Mouse (Mus musculus): Measurements from ENCODE around the gene Map2k1. TPM values are rescaled to one million over a fixed set of nuclear protein-coding genes. Genes with fewer than 3 reads are reported as not detected.

Gene Map2k1
- total and polyA plus RNA-seq, 3 experiments: 30.0 to 47.5 (median 47.2) TPM

DNA sequence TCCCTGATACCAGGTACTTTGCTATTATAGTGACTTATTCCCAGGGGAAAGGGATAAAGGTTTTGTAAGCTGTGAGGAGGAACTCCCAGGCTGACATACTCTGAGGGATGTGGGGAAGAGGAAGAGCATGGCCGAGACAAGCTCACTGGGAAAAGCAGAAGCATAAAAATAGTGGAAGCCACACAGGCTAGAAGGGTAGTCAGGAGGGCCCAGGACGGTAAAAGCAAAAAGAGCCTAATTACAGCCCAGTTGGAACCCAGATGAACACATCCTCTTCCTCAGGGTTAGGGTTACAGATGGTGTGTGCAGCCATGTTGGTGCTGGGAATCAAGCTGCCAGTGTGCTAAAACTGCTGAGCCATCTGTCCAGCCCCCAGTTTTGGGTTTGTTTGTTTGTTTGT is 31.3 kb downstream of the Map2k1 start:
- H3K27ac ChIP-seq: no peak overlapping the region
- H3K4me3 ChIP-seq: no peak overlapping the region
- no peak for TF ChIP-seq POLR2A (IDR thresholded peaks at IDR 0.05; ENCODE audit: insufficient read depth, low read depth, low read length)
- TF ChIP-seq CTCF (IDR thresholded peaks at IDR 0.05): no peak
- TF ChIP-seq EP300 (IDR thresholded peaks at IDR 0.05; ENCODE audit: insufficient read depth, low read depth, low read length): no peak
- H3K79me2 ChIP-seq (replicated peaks; ENCODE audit: control insufficient read depth, insufficient read depth, low read length): peaks cover 10% of the 10 kb centered on the region
- WGBS: 44% methylated on average over 2 of the region's 2 CpGs
- H3K27me3 ChIP-seq (ENCODE audit: control insufficient read depth, insufficient read depth, low read length): no peaks in the 10 kb centered on the region
- peaks cover 8% of the 10 kb centered on the region for H3K36me3 ChIP-seq (ENCODE audit: control insufficient read depth, insufficient read depth, low read length)
- no peak overlapping the region for H3K9ac ChIP-seq (ENCODE audit: low read depth, low read length)
- peaks cover 4% of the 10 kb centered on the region for H3K4me1 ChIP-seq (ENCODE audit: control insufficient read depth, insufficient read depth, low read length)
- intact Hi-C loops (cut with DNase I): no loop called here
- DNase-seq: no peak

- H3K4me1 ChIP-seq (ENCODE audit: control insufficient read depth, insufficient read depth, low read length): peaks cover 4% of the 10 kb centered on the region
- 46% methylated on average over 4 of the region's 4 CpGs for WGBS
- intact Hi-C loops (cut with DNase I): no loop called here
Measured at GRCm38 (mm10) chr9:64221480-64221879, 32.0 kb downstream of the Map2k1 start.

GRCm38 (mm10) chr9:64220603-64221002 is 32.8 kb downstream of the Map2k1 start:
- Histone ChIP-seq H3K36me3 (ENCODE audit: control insufficient read depth, insufficient read depth, low read length) (peaks cover 2% of the 10 kb centered on the region; the same call in 1 of the 2 replicates), H3K79me2 (replicated peaks; ENCODE audit: control insufficient read depth, insufficient read depth, low read length) (peaks cover 13% of the 10 kb centered on the region), H3K9ac (ENCODE audit: low read depth, low read length) (no peak overlapping the region), H3K4me3 (no peak overlapping the region), H3K4me1 (ENCODE audit: control insufficient read depth, insufficient read depth, low read length) (peaks cover 4% of the 10 kb centered on the region), H3K27me3 (ENCODE audit: control insufficient read depth, insufficient read depth, low read length) (no peaks in the 10 kb centered on the region), H3K27ac (no peak overlapping the region)
- WGBS: 63% methylated on average over 1 of the region's 1 CpGs
- intact Hi-C loops (cut with DNase I): no loop called here
- DNase-seq: no peak
- no peak for TF ChIP-seq CTCF (IDR thresholded peaks at IDR 0.05)
- no peak for TF ChIP-seq EP300 (IDR thresholded peaks at IDR 0.05; ENCODE audit: insufficient read depth, low read depth, low read length)
- no peak for TF ChIP-seq POLR2A (IDR thresholded peaks at IDR 0.05; ENCODE audit: insufficient read depth, low read depth, low read length)

More at GRCm38 (mm10) chr9:64221480-64221879, 32.0 kb downstream of the Map2k1 start:
- Histone ChIP-seq H3K79me2 (replicated peaks; ENCODE audit: control insufficient read depth, insufficient read depth, low read length) (peaks cover 14% of the 10 kb centered on the region), H3K9ac (ENCODE audit: low read depth, low read length) (peak overlapping the region; percentile 20; the same call in 1 of the 2 replicates), H3K27ac (no peak overlapping the region), H3K36me3 (ENCODE audit: control insufficient read depth, insufficient read depth, low read length) (peaks cover 6% of the 10 kb centered on the region), H3K4me3 (no peak overlapping the region), H3K27me3 (ENCODE audit: control insufficient read depth, insufficient read depth, low read length) (no peaks in the 10 kb centered on the region)
- TF ChIP-seq EP300 (IDR thresholded peaks at IDR 0.05; ENCODE audit: insufficient read depth, low read depth, low read length) (no peak), POLR2A (IDR thresholded peaks at IDR 0.05; ENCODE audit: insufficient read depth, low read depth, low read length) (no peak), CTCF (IDR thresholded peaks at IDR 0.05) (no peak)
- no peak for DNase-seq

DNA sequence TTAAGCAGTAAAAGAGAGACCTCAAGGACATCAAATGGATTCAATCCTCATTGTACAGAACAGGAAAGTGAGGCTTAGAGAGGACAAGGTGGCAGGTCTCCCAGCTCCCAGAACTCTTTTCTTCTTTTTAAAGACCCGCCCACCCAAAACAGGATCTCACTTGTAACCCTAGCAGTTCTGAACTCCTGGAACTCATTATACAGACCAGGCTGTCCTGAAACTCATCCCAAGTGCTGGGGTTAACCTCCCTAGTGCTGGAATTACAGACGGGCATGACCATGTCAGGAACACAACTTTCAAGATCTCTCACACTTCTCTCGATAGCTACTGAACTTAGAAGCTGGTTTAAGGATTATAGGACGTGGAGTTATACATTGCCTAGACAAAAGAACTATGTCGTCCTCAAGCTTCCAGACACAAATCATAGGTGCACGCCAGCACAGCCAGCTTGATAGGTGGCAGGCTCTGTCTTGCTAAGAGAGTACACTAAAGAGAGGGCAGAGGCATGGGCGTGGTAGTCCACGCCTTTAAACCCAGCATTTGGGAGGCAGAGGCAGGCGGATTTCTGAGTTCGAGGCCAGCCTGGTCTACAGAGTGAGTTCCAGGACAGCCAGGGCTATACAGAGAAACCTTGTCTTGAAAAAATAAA is 33.5 kb downstream of the Map2k1 start:
- peaks cover 13% of the 10 kb centered on the region for H3K79me2 ChIP-seq (replicated peaks; ENCODE audit: control insufficient read depth, insufficient read depth, low read length)
- peaks cover 2% of the 10 kb centered on the region; the same call in 1 of the 2 replicates for H3K36me3 ChIP-seq (ENCODE audit: control insufficient read depth, insufficient read depth, low read length)
- no peaks in the 10 kb centered on the region for H3K27me3 ChIP-seq (ENCODE audit: control insufficient read depth, insufficient read depth, low read length)
- H3K4me1 ChIP-seq (ENCODE audit: control insufficient read depth, insufficient read depth, low read length): peaks cover 4% of the 10 kb centered on the region
- H3K4me3 ChIP-seq: no peak overlapping the region
- H3K27ac ChIP-seq: no peak overlapping the region
- WGBS: 91% methylated on average over 10 of the region's 10 CpGs
- no peak overlapping the region for H3K9ac ChIP-seq (ENCODE audit: low read depth, low read length)
- TF ChIP-seq EP300 (IDR thresholded peaks at IDR 0.05; ENCODE audit: insufficient read depth, low read depth, low read length) (no peak), POLR2A (IDR thresholded peaks at IDR 0.05; ENCODE audit: insufficient read depth, low read depth, low read length) (no peak), CTCF (IDR thresholded peaks at IDR 0.05) (no peak)
- DNase-seq: no peak
- intact Hi-C loops (cut with DNase I): no loop called here

DNA sequence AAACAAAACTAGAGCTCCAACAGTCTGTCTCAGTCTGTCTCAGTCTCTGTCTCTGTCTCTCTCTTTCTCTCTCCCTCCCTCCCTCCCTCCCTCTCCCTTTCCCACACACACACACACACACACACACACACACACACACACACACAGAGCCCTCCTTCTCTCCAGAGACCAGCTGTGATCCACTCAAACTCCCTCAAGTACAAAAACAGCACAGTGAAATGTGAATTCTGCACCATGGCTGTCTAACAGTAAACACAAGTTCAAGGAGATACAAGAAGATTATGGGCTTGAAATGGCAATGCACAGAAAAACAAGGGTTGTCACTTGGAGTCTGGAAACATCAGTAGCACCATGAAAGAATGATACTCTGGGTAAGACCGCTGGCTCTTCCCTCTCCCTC is 34.1 kb downstream of the Map2k1 start:
- Histone ChIP-seq H3K4me3 (no peak overlapping the region), H3K27ac (no peak overlapping the region), H3K9ac (ENCODE audit: low read depth, low read length) (no peak overlapping the region), H3K79me2 (replicated peaks; ENCODE audit: control insufficient read depth, insufficient read depth, low read length) (peaks cover 13% of the 10 kb centered on the region), H3K27me3 (ENCODE audit: control insufficient read depth, insufficient read depth, low read length) (no peaks in the 10 kb centered on the region), H3K4me1 (ENCODE audit: control insufficient read depth, insufficient read depth, low read length) (peaks cover 4% of the 10 kb centered on the region), H3K36me3 (ENCODE audit: control insufficient read depth, insufficient read depth, low read length) (peaks cover 2% of the 10 kb centered on the region; the same call in 1 of the 2 replicates)
- TF ChIP-seq POLR2A (IDR thresholded peaks at IDR 0.05; ENCODE audit: insufficient read depth, low read depth, low read length) (no peak), CTCF (IDR thresholded peaks at IDR 0.05) (no peak), EP300 (IDR thresholded peaks at IDR 0.05; ENCODE audit: insufficient read depth, low read depth, low read length) (no peak)
- DNase-seq: no peak
- intact Hi-C loops (cut with DNase I): no loop called here
- 87% methylated on average over 1 of the region's 1 CpGs for whole genome bisulfite sequencing

DNA sequence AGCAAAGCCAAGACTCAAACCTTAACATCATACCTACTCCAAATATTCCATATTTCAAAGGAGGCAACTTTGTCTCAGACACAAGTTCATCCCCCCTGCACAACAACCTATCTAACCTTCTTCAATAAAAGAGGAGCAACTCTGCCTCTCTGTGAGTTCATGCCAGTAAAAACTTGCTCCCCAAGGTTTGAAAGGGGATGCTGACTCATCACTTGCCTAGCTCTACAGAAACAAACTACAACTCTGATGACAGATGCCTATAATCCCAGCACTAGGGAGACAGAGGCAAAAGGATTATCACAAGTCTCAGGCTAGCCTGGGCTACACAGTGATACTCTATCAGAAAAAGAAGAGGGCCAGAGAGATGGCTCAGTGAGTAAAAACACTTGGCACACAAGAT is 35.5 kb downstream of the Map2k1 start:
- peaks cover 2% of the 10 kb centered on the region; the same call in 1 of the 2 replicates for H3K36me3 ChIP-seq (ENCODE audit: control insufficient read depth, insufficient read depth, low read length)
- no peaks in the 10 kb centered on the region for H3K27me3 ChIP-seq (ENCODE audit: control insufficient read depth, insufficient read depth, low read length)
- DNase-seq: no peak
- TF ChIP-seq CTCF (IDR thresholded peaks at IDR 0.05): no peak
- no peak for TF ChIP-seq POLR2A (IDR thresholded peaks at IDR 0.05; ENCODE audit: insufficient read depth, low read depth, low read length)
- TF ChIP-seq EP300 (IDR thresholded peaks at IDR 0.05; ENCODE audit: insufficient read depth, low read depth, low read length): no peak
- H3K9ac ChIP-seq (ENCODE audit: low read depth, low read length): no peak overlapping the region
- H3K4me1 ChIP-seq (ENCODE audit: control insufficient read depth, insufficient read depth, low read length): peaks cover 3% of the 10 kb centered on the region
- no peak overlapping the region for H3K27ac ChIP-seq
- intact Hi-C loops (cut with DNase I): no loop called here
- H3K4me3 ChIP-seq: no peak overlapping the region
- H3K79me2 ChIP-seq (replicated peaks; ENCODE audit: control insufficient read depth, insufficient read depth, low read length): peaks cover 11% of the 10 kb centered on the region
